Mouse (Mus musculus): ENCODE measurements around the gene Slc9c1. TPM values are rescaled to one million over a fixed set of nuclear protein-coding genes. Genes with fewer than 3 reads are reported as not detected.

The Slc9c1 gene
- not detected for polyA plus RNA-seq (2015; fragmentation: Illumina TruSeq; extraction: RNeasy Lipid Tissue Mini Kit (QIAGEN cat#74804); ENCODE audit: low read depth, low replicate concordance)

GRCm38 (mm10) chr16:45535009-45535408 is at the start of gene Slc9c1:
Gene Slc9c1, plus strand, starts transcription at chr16:45535309.

GRCm38 (mm10) chr16:45492927-45493326 is 42.2 kb upstream of the Slc9c1 start, which contains the start of gene Gm609:
Gene Gm609, minus strand, starts transcription at chr16:45492969.

GRCm38 (mm10) chr16:45531950-45532349 is 3.2 kb upstream of the Slc9c1 start, which contains the start of gene Gm17783:
Gene Gm17783, minus strand, starts transcription at chr16:45532050.

GRCm38 (mm10) chr16:45610267-45610666 is 75.2 kb downstream of the Slc9c1 start, which contains the start of gene Gcsam:
Gene Gcsam, plus strand, starts transcription at chr16:45610380.

GRCm38 (mm10) chr16:45653934-45654332 is 118.8 kb downstream of the Slc9c1 start, which contains the start of gene BC016579:
Gene BC016579, minus strand, starts transcription at chr16:45654068.

Other genes starting within 250 kb of the Slc9c1 start
- gene Cd200, start 126.3 kb upstream of the Slc9c1 start, polyA plus RNA-seq (2015; fragmentation: Illumina TruSeq; extraction: RNeasy Lipid Tissue Mini Kit (QIAGEN cat#74804); ENCODE audit: low read depth, low replicate concordance): 146 TPM
- gene Gm609, start 42.3 kb upstream of the Slc9c1 start, polyA plus RNA-seq (2015; fragmentation: Illumina TruSeq; extraction: RNeasy Lipid Tissue Mini Kit (QIAGEN cat#74804); ENCODE audit: low read depth, low replicate concordance): 0.16 TPM
- gene Gm17783, start 3.3 kb upstream of the Slc9c1 start, polyA plus RNA-seq (2015; fragmentation: Illumina TruSeq; extraction: RNeasy Lipid Tissue Mini Kit (QIAGEN cat#74804); ENCODE audit: low read depth, low replicate concordance): not detected
- not detected for gene Gcsam, start 75.1 kb downstream of the Slc9c1 start, polyA plus RNA-seq (2015; fragmentation: Illumina TruSeq; extraction: RNeasy Lipid Tissue Mini Kit (QIAGEN cat#74804); ENCODE audit: low read depth, low replicate concordance)
- gene BC016579, start 118.8 kb downstream of the Slc9c1 start, polyA plus RNA-seq (2015; fragmentation: Illumina TruSeq; extraction: RNeasy Lipid Tissue Mini Kit (QIAGEN cat#74804); ENCODE audit: low read depth, low replicate concordance): 0.48 TPM
- gene Tmprss7, start 158.3 kb downstream of the Slc9c1 start, polyA plus RNA-seq (2015; fragmentation: Illumina TruSeq; extraction: RNeasy Lipid Tissue Mini Kit (QIAGEN cat#74804); ENCODE audit: low read depth, low replicate concordance): 1.9 TPM
- gene Tagln3, start 189.3 kb downstream of the Slc9c1 start, polyA plus RNA-seq (2015; fragmentation: Illumina TruSeq; extraction: RNeasy Lipid Tissue Mini Kit (QIAGEN cat#74804); ENCODE audit: low read depth, low replicate concordance): 426 TPM
- gene Abhd10, start 207.6 kb downstream of the Slc9c1 start, polyA plus RNA-seq (2015; fragmentation: Illumina TruSeq; extraction: RNeasy Lipid Tissue Mini Kit (QIAGEN cat#74804); ENCODE audit: low read depth, low replicate concordance): 23.6 TPM